Mouse (Mus musculus) heart, postnatal 0 days (tissue): ENCODE measurements at regions not wholly inside any gene's neighbourhood (a gene's known extent, or its start where the extent isn't known, plus 50 kb on each side); places are given as distances from the start of the nearest gene placed in this dataset.

Experiments
- CTCF ChIP-seq: IDR thresholded peaks from 2 replicates; pipeline ENCODE4 v1.5.1; 2016; ENCODE audit warnings: antibody characterized with exemption, control low read depth, low read depth
- EP300 ChIP-seq: IDR thresholded peaks from 2 replicates; pipeline ENCODE4 v1.6.1; 2016; ENCODE audit warnings: antibody characterized with exemption, low read depth

- TF ChIP-seq CTCF = no peak
- TF ChIP-seq EP300 = no peak
Observed at GRCm38 (mm10) chr3:149223776-149224175, 233.4 kb upstream of the Adgrl2 start.
